Mouse (Mus musculus): Measurements from ENCODE around the gene Cep170. TPM values are rescaled to one million over a fixed set of nuclear protein-coding genes. Genes with fewer than 3 reads are reported as not detected.
A peak's percentile ranks its signal among the peaks of the same experiment; 100 is the strongest.

Gene Cep170
- polyA plus RNA-seq, 1 experiment, result 15.1 TPM

GRCm38 (mm10) chr1:176832607-176833006 is 18.7 kb upstream of the Cep170 start:
- peaks cover 7% of the 10 kb centered on the region; the same call in 1 of the 2 replicates for H3K4me1 ChIP-seq (ENCODE audit: control insufficient read depth, insufficient read depth, insufficient read length, low read length)
- peak overlapping the region; percentile 21 for H3K27ac ChIP-seq (replicated peaks; ENCODE audit: low read depth, low read length)
- H3K4me3 ChIP-seq (ENCODE audit: insufficient read depth, low read depth, low read length), result no peak overlapping the region

GRCm38 (mm10) chr1:176832071-176832470 is 18.2 kb upstream of the Cep170 start:
- Histone ChIP-seq H3K4me3 (ENCODE audit: insufficient read depth, low read depth, low read length) (no peak overlapping the region), H3K27ac (replicated peaks; ENCODE audit: low read depth, low read length) (no peak overlapping the region), H3K4me1 (ENCODE audit: control insufficient read depth, insufficient read depth, insufficient read length, low read length) (peaks cover 10% of the 10 kb centered on the region; the same call in 1 of the 2 replicates)

GRCm38 (mm10) chr1:176828666-176829065 is 14.8 kb upstream of the Cep170 start:
- Histone ChIP-seq H3K4me3 (ENCODE audit: insufficient read depth, low read depth, low read length) (no peak overlapping the region), H3K4me1 (ENCODE audit: control insufficient read depth, insufficient read depth, insufficient read length, low read length) (peaks cover 12% of the 10 kb centered on the region), H3K27ac (replicated peaks; ENCODE audit: low read depth, low read length) (peak overlapping the region; percentile 3)

- H3K4me1 ChIP-seq (ENCODE audit: control insufficient read depth, insufficient read depth, insufficient read length, low read length), result peaks cover 12% of the 10 kb centered on the region
- peak overlapping the region; percentile 78 for H3K27ac ChIP-seq (replicated peaks; ENCODE audit: low read depth, low read length)
- H3K4me3 ChIP-seq (ENCODE audit: insufficient read depth, low read depth, low read length), result no peak overlapping the region
Observed at GRCm38 (mm10) chr1:176827945-176828485, 14.1 kb upstream of the Cep170 start.

- peaks cover 12% of the 10 kb centered on the region for H3K4me1 ChIP-seq (ENCODE audit: control insufficient read depth, insufficient read depth, insufficient read length, low read length)
- peak overlapping the region; percentile 78 for H3K27ac ChIP-seq (replicated peaks; ENCODE audit: low read depth, low read length)
- H3K4me3 ChIP-seq (ENCODE audit: insufficient read depth, low read depth, low read length), result no peak overlapping the region
Observed at GRCm38 (mm10) chr1:176827365-176827764, 13.5 kb upstream of the Cep170 start.

GRCm38 (mm10) chr1:176826931-176827330 is 13.1 kb upstream of the Cep170 start:
- peak overlapping the region; percentile 78 for H3K27ac ChIP-seq (replicated peaks; ENCODE audit: low read depth, low read length)

GRCm38 (mm10) chr1:176826186-176826585 is 12.3 kb upstream of the Cep170 start:
- Histone ChIP-seq H3K27ac (replicated peaks; ENCODE audit: low read depth, low read length) (peak overlapping the region; percentile 90), H3K4me1 (ENCODE audit: control insufficient read depth, insufficient read depth, insufficient read length, low read length) (peaks cover 12% of the 10 kb centered on the region), H3K4me3 (ENCODE audit: insufficient read depth, low read depth, low read length) (no peak overlapping the region)

More at GRCm38 (mm10) chr1:176826931-176827330, 13.1 kb upstream of the Cep170 start:
- H3K4me3 ChIP-seq (ENCODE audit: insufficient read depth, low read depth, low read length), result no peak overlapping the region
- peaks cover 12% of the 10 kb centered on the region for H3K4me1 ChIP-seq (ENCODE audit: control insufficient read depth, insufficient read depth, insufficient read length, low read length)

- no peak overlapping the region for H3K4me3 ChIP-seq (ENCODE audit: insufficient read depth, low read depth, low read length)
- H3K4me1 ChIP-seq (ENCODE audit: control insufficient read depth, insufficient read depth, insufficient read length, low read length), result peaks cover 12% of the 10 kb centered on the region
- no peak overlapping the region for H3K27ac ChIP-seq (replicated peaks; ENCODE audit: low read depth, low read length)
Observed at GRCm38 (mm10) chr1:176825084-176825483, 11.2 kb upstream of the Cep170 start.

GRCm38 (mm10) chr1:176824611-176825010 is 10.7 kb upstream of the Cep170 start:
- H3K27ac ChIP-seq (replicated peaks; ENCODE audit: low read depth, low read length), result no peak overlapping the region
- H3K4me3 ChIP-seq (ENCODE audit: insufficient read depth, low read depth, low read length), result no peak overlapping the region
- peaks cover 12% of the 10 kb centered on the region for H3K4me1 ChIP-seq (ENCODE audit: control insufficient read depth, insufficient read depth, insufficient read length, low read length)

GRCm38 (mm10) chr1:176823889-176824288 is 10.0 kb upstream of the Cep170 start:
- Histone ChIP-seq H3K27ac (replicated peaks; ENCODE audit: low read depth, low read length) (peak overlapping the region; percentile 27; the same call in 1 of the 2 replicates), H3K4me3 (ENCODE audit: insufficient read depth, low read depth, low read length) (no peak overlapping the region), H3K4me1 (ENCODE audit: control insufficient read depth, insufficient read depth, insufficient read length, low read length) (peaks cover 12% of the 10 kb centered on the region)

GRCm38 (mm10) chr1:176822949-176823348 is 9.1 kb upstream of the Cep170 start:
- Histone ChIP-seq H3K4me1 (ENCODE audit: control insufficient read depth, insufficient read depth, insufficient read length, low read length) (peaks cover 14% of the 10 kb centered on the region), H3K27ac (replicated peaks; ENCODE audit: low read depth, low read length) (no peak overlapping the region), H3K4me3 (ENCODE audit: insufficient read depth, low read depth, low read length) (no peak overlapping the region)

- Histone ChIP-seq H3K27ac (replicated peaks; ENCODE audit: low read depth, low read length) (no peak overlapping the region), H3K4me1 (ENCODE audit: control insufficient read depth, insufficient read depth, insufficient read length, low read length) (peaks cover 12% of the 10 kb centered on the region), H3K4me3 (ENCODE audit: insufficient read depth, low read depth, low read length) (no peak overlapping the region)
Observed at GRCm38 (mm10) chr1:176821929-176822328, 8.1 kb upstream of the Cep170 start.

GRCm38 (mm10) chr1:176818763-176819162 is 4.9 kb upstream of the Cep170 start:
- peak overlapping the region; percentile 96 for H3K27ac ChIP-seq (replicated peaks; ENCODE audit: low read depth, low read length)
- peaks cover 7% of the 10 kb centered on the region for H3K4me1 ChIP-seq (ENCODE audit: control insufficient read depth, insufficient read depth, insufficient read length, low read length)
- 0 out of 2 replicates have a peak overlapping the region, but pooled peaks have one; percentile 17 for H3K4me3 ChIP-seq (ENCODE audit: insufficient read depth, low read depth, low read length)

GRCm38 (mm10) chr1:176818147-176818546 is 4.3 kb upstream of the Cep170 start:
- Histone ChIP-seq H3K4me1 (ENCODE audit: control insufficient read depth, insufficient read depth, insufficient read length, low read length) (peaks cover 7% of the 10 kb centered on the region), H3K27ac (replicated peaks; ENCODE audit: low read depth, low read length) (peak overlapping the region; percentile 96), H3K4me3 (ENCODE audit: insufficient read depth, low read depth, low read length) (no peak overlapping the region)

GRCm38 (mm10) chr1:176816728-176817127 is 2.9 kb upstream of the Cep170 start:
- Histone ChIP-seq H3K4me1 (ENCODE audit: control insufficient read depth, insufficient read depth, insufficient read length, low read length) (peaks cover 7% of the 10 kb centered on the region), H3K27ac (replicated peaks; ENCODE audit: low read depth, low read length) (no peak overlapping the region), H3K4me3 (ENCODE audit: insufficient read depth, low read depth, low read length) (no peak overlapping the region)

GRCm38 (mm10) chr1:176814591-176815062 is 760 bp upstream of the Cep170 start, which contains the start of gene Sdccag8:
Gene Sdccag8 (plus strand): TSS chr1:176814660.
- Histone ChIP-seq H3K4me1 (ENCODE audit: control insufficient read depth, insufficient read depth, insufficient read length, low read length) (peaks cover 9% of the 10 kb centered on the region), H3K4me3 (ENCODE audit: insufficient read depth, low read depth, low read length) (peak within 1 kb of the TSS; percentile 96), H3K27ac (replicated peaks; ENCODE audit: low read depth, low read length) (peak within 1 kb of the TSS; percentile 98)

Data from brown adipose tissue, adult 24 weeks (tissue).